In genomic region chr1:79925776-79926175, GRCm38 (mm10) we compare ENCODE assay signal across 26 mouse cellular contexts.
DNase-seq lines count a peak whose midpoint lies in the region; ATAC-seq and TF ChIP-seq lines count a peak whose summit lies in the region.
"Had no signal": no experiment of that assay in that cellular context is flagged by ENCODE, and none has a peak within 500 bp of the region (broad histone marks: within the 10 kb centered on the region; RNA-seq: fewer than 3 reads in every experiment).

No protein-coding gene starts in this region.

- no peaks in the 10 kb centered on the region for H3K27me3 ChIP-seq in embryonic facial prominence, embryonic 14.5 days (replicated peaks; ENCODE audit: control insufficient read depth, insufficient read depth, low read length)
- H3K27me3 ChIP-seq in embryonic facial prominence, embryonic 10.5 days (replicated peaks; ENCODE audit: low read depth, poor library complexity, severe bottlenecking): no peaks in the 10 kb centered on the region
- H3K27me3 ChIP-seq in kidney, adult 2 months (replicated peaks; ENCODE audit: control insufficient read depth, insufficient read depth, low read length): 0 out of 2 replicates have a peak, but pooled peaks cover 1% of the 10 kb centered on the region
- no peaks in the 10 kb centered on the region for H3K27me3 ChIP-seq in lung, embryonic 15.5 days
- H3K27me3 ChIP-seq in intestine, embryonic 15.5 days (replicated peaks): no peaks in the 10 kb centered on the region
- H3K27me3 ChIP-seq: embryonic facial prominence, embryonic 15.5 days; midbrain, embryonic 13.5 days had no signal

- no peaks in the 10 kb centered on the region for H3K36me3 ChIP-seq in embryonic facial prominence, embryonic 14.5 days (ENCODE audit: control insufficient read depth, insufficient read depth, low read length)
- H3K36me3 ChIP-seq in embryonic facial prominence, embryonic 10.5 days (replicated peaks): no peaks in the 10 kb centered on the region
- H3K36me3 ChIP-seq in kidney, adult 2 months (ENCODE audit: control insufficient read depth, insufficient read depth, low read length): no peaks in the 10 kb centered on the region
- H3K36me3 ChIP-seq in lung, embryonic 15.5 days: no peaks in the 10 kb centered on the region
- no peaks in the 10 kb centered on the region for H3K36me3 ChIP-seq in intestine, embryonic 15.5 days
- H3K36me3 ChIP-seq: embryonic facial prominence, embryonic 15.5 days; hindbrain, embryonic 10.5 days; limb, embryonic 10.5 days; midbrain, embryonic 13.5 days had no signal

- no peak overlapping the region for H3K4me3 ChIP-seq in embryonic facial prominence, embryonic 14.5 days (ENCODE audit: low read depth, low read length)
- H3K4me3 ChIP-seq in embryonic facial prominence, embryonic 10.5 days: no peak overlapping the region
- no peak overlapping the region for H3K4me3 ChIP-seq in kidney, adult 2 months (ENCODE audit: insufficient read depth, low read depth, low read length)
- no peak overlapping the region for H3K4me3 ChIP-seq in lung, embryonic 15.5 days
- H3K4me3 ChIP-seq in intestine, embryonic 15.5 days (replicated peaks): no peak overlapping the region
- H3K4me3 ChIP-seq: embryonic facial prominence, embryonic 15.5 days; gastrocnemius, adult 2 months; hindbrain, embryonic 10.5 days; layer of hippocampus, adult 2 months; limb, embryonic 10.5 days; megakaryocyte, embryonic 14.5 days; midbrain, embryonic 13.5 days had no signal

- TF ChIP-seq POLR2A in kidney, adult 2 months (IDR thresholded peaks at IDR 0.05; ENCODE audit: low read depth, low read length): no peak

- H3K9ac ChIP-seq in embryonic facial prominence, embryonic 14.5 days (ENCODE audit: low read depth, low read length): no peak overlapping the region
- no peak overlapping the region for H3K9ac ChIP-seq in lung, embryonic 15.5 days
- H3K9ac ChIP-seq in intestine, embryonic 15.5 days: no peak overlapping the region
- H3K9ac ChIP-seq: embryonic facial prominence, embryonic 15.5 days; liver, postnatal 0 days; midbrain, embryonic 13.5 days had no signal

- H3K27ac ChIP-seq in embryonic facial prominence, embryonic 14.5 days (replicated peaks; ENCODE audit: low read depth, low read length): no peak overlapping the region
- H3K27ac ChIP-seq in embryonic facial prominence, embryonic 10.5 days (replicated peaks): no peak overlapping the region
- no peak overlapping the region for H3K27ac ChIP-seq in kidney, adult 2 months (ENCODE audit: insufficient read depth, low read depth, low read length)
- peak overlapping the region; percentile 45 for H3K27ac ChIP-seq in lung, embryonic 15.5 days
- no peak overlapping the region for H3K27ac ChIP-seq in intestine, embryonic 15.5 days
- H3K27ac ChIP-seq: embryonic facial prominence, embryonic 15.5 days; gastrocnemius, adult 2 months; hindbrain, embryonic 10.5 days; hindbrain, postnatal 0 days; layer of hippocampus, adult 2 months; limb, embryonic 10.5 days; midbrain, embryonic 13.5 days had no signal

- TF ChIP-seq CTCF in kidney, adult 2 months (conservative IDR thresholded peaks at IDR 0.05; ENCODE audit: insufficient read depth, insufficient read length, low read depth, low read length): no peak

- WGBS in embryonic facial prominence, embryonic 14.5 days: 47% methylated on average over 1 of the region's 1 CpGs
- 75% methylated on average over 1 of the region's 1 CpGs for WGBS in embryonic facial prominence, embryonic 10.5 days
- 24% methylated on average over 1 of the region's 1 CpGs for WGBS in kidney, adult 2 months
- 36% methylated on average over 1 of the region's 1 CpGs for WGBS in lung, embryonic 15.5 days
- 30% methylated on average over 1 of the region's 1 CpGs for WGBS in intestine, embryonic 15.5 days

- H3K9me3 ChIP-seq in embryonic facial prominence, embryonic 14.5 days (ENCODE audit: control insufficient read depth, low read length): no peaks in the 10 kb centered on the region
- no peaks in the 10 kb centered on the region for H3K9me3 ChIP-seq in embryonic facial prominence, embryonic 10.5 days
- H3K9me3 ChIP-seq in lung, embryonic 15.5 days: no peaks in the 10 kb centered on the region
- H3K9me3 ChIP-seq in intestine, embryonic 15.5 days: no peaks in the 10 kb centered on the region
- H3K9me3 ChIP-seq: embryonic facial prominence, embryonic 15.5 days; hindbrain, embryonic 10.5 days; limb, embryonic 10.5 days; megakaryocyte, embryonic 14.5 days; midbrain, embryonic 13.5 days had no signal

- peak; percentile 16 for DNase-seq in embryonic facial prominence, embryonic 14.5 days (ENCODE audit: low spot score)
- DNase-seq in embryonic facial prominence, embryonic 10.5 days (ENCODE audit: low spot score): no peak
- peak; percentile 38 for DNase-seq in kidney, adult 2 months
- DNase-seq in kidney, adult 18-20 months: no peak
- no peak for DNase-seq in lung, postnatal 4 days
- DNase-seq in lung, postnatal 25 days (ENCODE audit: low spot score): peak; percentile 44
- DNase-seq: adrenal gland, adult 8-10 months; cerebellum, adult 11-12 months; cerebellum, postnatal 25 days; embryo, embryonic 11 days; gastrocnemius, adult 2 months; liver; liver, postnatal 0 days; thymus, postnatal 14 days had no signal

- no peak for ATAC-seq in embryonic facial prominence, embryonic 14.5 days (ENCODE audit: low read depth)
- peak; percentile 66 for ATAC-seq in lung, embryonic 15.5 days (ENCODE audit: borderline replicate concordance, extremely low read depth, low FRiP score, low TSS enrichment)
- no peak for ATAC-seq in intestine, embryonic 15.5 days
- ATAC-seq: activated CD4-positive, CD25-positive, alpha-beta regulatory T cell, adult 4 months; forebrain, embryonic 14.5 days; hindbrain, postnatal 0 days; intestine, postnatal 0 days; liver, postnatal 0 days; midbrain, embryonic 13.5 days had no signal

- no peaks in the 10 kb centered on the region for H3K4me1 ChIP-seq in embryonic facial prominence, embryonic 14.5 days (ENCODE audit: control insufficient read depth, insufficient read depth, low read length)
- no peaks in the 10 kb centered on the region for H3K4me1 ChIP-seq in embryonic facial prominence, embryonic 10.5 days
- H3K4me1 ChIP-seq in kidney, adult 2 months (ENCODE audit: control insufficient read depth, insufficient read depth, low read length): no peaks in the 10 kb centered on the region
- H3K4me1 ChIP-seq in lung, embryonic 15.5 days: peaks cover 13% of the 10 kb centered on the region
- no peaks in the 10 kb centered on the region; the same call in 1 of the 2 replicates for H3K4me1 ChIP-seq in intestine, embryonic 15.5 days (replicated peaks)
- H3K4me1 ChIP-seq: embryonic facial prominence, embryonic 15.5 days; hindbrain, embryonic 10.5 days; limb, embryonic 10.5 days; midbrain, embryonic 13.5 days had no signal

- no peak overlapping the region for H3K4me2 ChIP-seq in embryonic facial prominence, embryonic 14.5 days (ENCODE audit: low read depth, low read length)
- no peak overlapping the region for H3K4me2 ChIP-seq in lung, embryonic 15.5 days
- H3K4me2 ChIP-seq in intestine, embryonic 15.5 days (replicated peaks): no peak overlapping the region
- H3K4me2 ChIP-seq: embryonic facial prominence, embryonic 15.5 days; midbrain, embryonic 13.5 days had no signal

Comparison
In these comparisons a context has a peak if more than half of its experiments do, and no peak if none do; other contexts are left out.
1. DNase-seq: peak in embryonic facial prominence, embryonic 14.5 days (single experiment), kidney, adult 2 months (single experiment) and lung, postnatal 25 days (single experiment); none in embryonic facial prominence, embryonic 10.5 days (single experiment), kidney, adult 18-20 months (single experiment) and lung, postnatal 4 days (0 of 2).